Mouse (Mus musculus) embryonic fibroblast, embryonic 13.5 days (primary cell): ENCODE data around the gene Astl.

Source experiments
- CTCF ChIP-seq: IDR thresholded peaks from 2 replicates; pipeline ENCODE4 v1.5.1; 2011; ENCODE audit warnings: mild to moderate bottlenecking, control low read depth, low read length, moderate library complexity, borderline replicate concordance; ENCODE audit not compliant: insufficient read depth
- POLR2A ChIP-seq: IDR thresholded peaks from 2 replicates; pipeline ENCODE4 v1.6.1; 2011; ENCODE audit warnings: low read depth, mild to moderate bottlenecking, control low read depth, low read length, moderate library complexity

DNA sequence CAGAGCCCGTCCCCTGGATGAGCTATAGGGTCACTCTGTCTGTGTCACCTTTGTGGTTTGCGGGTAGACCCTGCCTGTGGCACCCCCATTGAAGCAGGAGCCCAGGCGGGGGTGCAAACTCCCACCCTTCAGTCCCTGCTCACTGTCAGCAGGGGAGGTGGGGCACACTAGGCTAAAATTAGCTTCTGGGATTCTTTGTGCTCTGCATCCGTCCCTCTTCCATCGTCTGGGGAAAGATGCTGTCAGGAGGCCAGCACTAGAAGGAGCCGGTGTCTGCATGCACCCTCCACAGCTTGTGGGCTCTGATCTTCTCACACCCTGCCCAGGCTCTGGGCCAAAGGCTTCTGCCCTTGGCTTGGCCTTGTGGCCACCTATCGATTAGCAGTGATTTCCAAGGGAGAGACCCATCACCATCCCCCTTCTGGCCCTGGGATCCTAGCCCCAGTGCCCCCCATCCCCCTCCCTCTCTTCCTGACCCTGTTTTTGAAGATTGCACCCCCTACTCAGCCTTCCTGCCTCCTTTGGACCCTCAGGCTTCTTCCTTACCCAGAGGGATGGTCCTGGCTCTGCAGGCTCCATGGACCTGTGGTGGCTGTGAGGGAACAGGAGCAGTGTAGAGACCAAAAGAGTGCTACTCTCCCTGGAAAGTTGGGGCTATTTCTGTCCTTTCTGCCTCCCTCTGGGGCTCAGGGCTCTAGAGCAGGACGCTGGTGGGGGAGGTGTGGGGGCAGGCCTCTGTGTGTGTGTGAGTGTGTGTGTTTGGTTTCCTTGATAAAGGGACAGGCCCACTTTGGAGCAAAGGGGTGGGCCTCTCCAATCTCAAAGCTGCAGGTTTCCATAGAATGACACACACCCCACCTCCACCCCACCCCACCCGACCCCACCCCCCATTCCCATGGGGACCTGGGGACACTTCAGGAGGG is 32.4 kb downstream of the Astl start:
- TF ChIP-seq POLR2A (no peak), CTCF (no peak)
